In the genomic region with DNA sequence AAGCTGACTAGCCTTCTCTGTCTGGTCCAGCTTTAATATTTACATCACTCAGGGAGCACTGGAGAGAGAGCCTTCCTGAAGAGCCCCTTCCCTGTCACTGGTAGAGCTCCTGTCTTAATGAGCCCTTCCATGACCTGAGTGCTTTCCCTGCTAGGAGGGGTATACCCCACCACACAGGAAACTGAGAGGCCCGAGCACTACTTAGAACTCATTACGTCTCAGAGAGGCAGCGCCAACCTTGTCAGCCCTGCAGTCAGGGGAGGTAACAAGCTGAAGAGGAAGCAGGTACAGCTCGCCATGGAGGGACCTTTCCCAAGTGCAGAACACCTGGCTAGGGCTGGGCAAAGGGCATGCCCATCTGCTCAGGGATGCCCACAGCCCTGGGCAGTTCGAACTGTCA, we compare ENCODE assay signal across 14 mouse cellular contexts.
"Had no signal": no experiment of that assay in that cellular context is flagged by ENCODE, and none has a peak within 500 bp of the region (broad histone marks: within the 10 kb centered on the region; RNA-seq: fewer than 3 reads in every experiment).

No protein-coding gene starts in this region.

- H3K4me1 ChIP-seq: midbrain, embryonic 12.5 days had no signal

- H3K4me3 ChIP-seq: left cerebral cortex, adult 2 months; limb, embryonic 15.5 days; liver, embryonic 12.5 days; megakaryocyte, embryonic 14.5 days; midbrain, embryonic 12.5 days; myocyte; neural tube, embryonic 15.5 days had no signal

- H3K27me3 ChIP-seq: limb, embryonic 15.5 days; liver, embryonic 12.5 days; megakaryocyte, embryonic 14.5 days; midbrain, embryonic 12.5 days; neural tube, embryonic 15.5 days had no signal

- ATAC-seq: intestine, postnatal 0 days; liver, embryonic 12.5 days had no signal

- H3K27ac ChIP-seq: left cerebral cortex, adult 2 months; limb, embryonic 15.5 days; liver, embryonic 12.5 days; midbrain, embryonic 12.5 days; neural tube, embryonic 15.5 days had no signal

- H3K36me3 ChIP-seq: limb, embryonic 15.5 days; midbrain, embryonic 12.5 days; neural tube, embryonic 15.5 days had no signal

- DNase-seq: kidney, adult 8-10 months; lung, embryonic 14.5 days; lung, postnatal 10 days; lung, postnatal 4 days; right cerebral cortex, adult 18-20 months; right cerebral cortex, postnatal 25 days had no signal
